Mouse (Mus musculus) small intestine, adult 2 months (tissue): ENCODE data around the gene Erv3. TPM values are rescaled to one million over a fixed set of nuclear protein-coding genes. Genes with fewer than 3 reads are reported as not detected.

Experiments used
- H3K27ac ChIP-seq: fragments of 200-500 bp; 2 replicates; pipeline ENCODE4 v1.5.1; 2012; ENCODE audit warnings: low read depth, low read length, control low read depth, inconsistent platforms; ENCODE audit not compliant: insufficient read depth
- H3K27me3 ChIP-seq: fragments of 200-500 bp; 2 replicates; pipeline ENCODE4 v1.6.1; 2012; ENCODE audit warnings: mild to moderate bottlenecking, moderate library complexity, low read length, inconsistent platforms; ENCODE audit not compliant: control insufficient read depth, insufficient read depth
- H3K36me3 ChIP-seq: fragments of 200-500 bp; 2 replicates; pipeline ENCODE4 v1.6.1; 2012; ENCODE audit warnings: mild to moderate bottlenecking, low read length, control low read depth, inconsistent platforms; ENCODE audit not compliant: control insufficient read depth, insufficient read depth
- H3K4me1 ChIP-seq: fragments of 200-500 bp; 2 replicates; pipeline ENCODE4 v1.6.1; 2012; ENCODE audit warnings: low read length, inconsistent platforms, mixed read lengths; ENCODE audit not compliant: control insufficient read depth, insufficient read depth, insufficient read length
- H3K4me3 ChIP-seq: fragments of 200-500 bp; 2 replicates; pipeline ENCODE4 v1.5.1; 2012; ENCODE audit warnings: low read depth, mild to moderate bottlenecking, control low read depth, inconsistent platforms, low read length, moderate library complexity
- CTCF ChIP-seq: fragments of 200-500 bp; IDR thresholded peaks from 2 replicates; pipeline ENCODE4 v1.5.1; 2012; ENCODE audit warnings: low read depth, mild to moderate bottlenecking, control low read depth, inconsistent platforms, low read length, moderate library complexity, mixed read lengths; ENCODE audit not compliant: insufficient replicate concordance, insufficient read length; ENCODE audit errors: extremely low read depth
- POLR2A ChIP-seq: fragments of 200-500 bp; IDR thresholded peaks from 2 replicates; pipeline ENCODE4 v1.6.1; 2012; ENCODE audit warnings: low read depth, mild to moderate bottlenecking, control low read depth, inconsistent platforms, low read length, moderate library complexity
- WGBS: fragments of 180-500 bp; shearing (Covaris S2); methylation state at CpG from one replicate; pipeline ENCODE4 v1.1.7; 2018; 5-methylcytosine and 5-hydroxymethylcytosine counted together
- polyA plus RNA-seq: library from polyadenylated mRNA; depleted of rRNA; stranded (reverse); fragments of >200 nt; gene quantifications from 2 replicates; pipeline ENCODE4 v1.2.3, GENCODE M21; 2012; rRNA removed

Gene Erv3
- polyA plus RNA-seq, result not detected in 2 replicates

DNA sequence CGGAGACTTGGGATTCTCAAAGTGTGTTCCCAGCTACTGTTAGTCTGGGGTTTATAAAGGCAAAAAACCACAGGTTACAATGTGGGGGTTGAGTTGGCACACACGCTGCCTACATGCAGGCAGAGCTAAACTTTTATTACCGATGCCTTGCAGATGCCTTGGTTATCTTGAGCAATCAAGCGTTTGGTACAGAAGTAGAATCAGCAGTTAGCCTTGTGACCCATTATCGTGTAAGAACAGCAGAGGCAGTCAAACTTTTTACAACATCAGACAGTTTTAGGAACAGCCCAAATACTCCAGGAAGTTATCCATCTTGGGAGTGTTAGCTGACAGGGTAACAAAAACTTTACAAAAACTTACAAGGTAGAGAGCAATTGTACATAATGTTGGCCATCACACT lies at the start of gene Erv3:
Gene Erv3 (minus strand): TSS at position 27 of the 400 bp plus-strand sequence.
- WGBS, result 71% methylated on average over 5 of the region's 5 CpGs
- Histone ChIP-seq H3K27ac (no peak within 1 kb of the TSS), H3K27me3 (no peaks in the 10 kb centered on the region), H3K4me3 (no peak within 1 kb of the TSS), H3K4me1 (no peaks in the 10 kb centered on the region), H3K36me3 (no peaks in the 10 kb centered on the region)
- TF ChIP-seq POLR2A (no peak), CTCF (no peak)

DNA sequence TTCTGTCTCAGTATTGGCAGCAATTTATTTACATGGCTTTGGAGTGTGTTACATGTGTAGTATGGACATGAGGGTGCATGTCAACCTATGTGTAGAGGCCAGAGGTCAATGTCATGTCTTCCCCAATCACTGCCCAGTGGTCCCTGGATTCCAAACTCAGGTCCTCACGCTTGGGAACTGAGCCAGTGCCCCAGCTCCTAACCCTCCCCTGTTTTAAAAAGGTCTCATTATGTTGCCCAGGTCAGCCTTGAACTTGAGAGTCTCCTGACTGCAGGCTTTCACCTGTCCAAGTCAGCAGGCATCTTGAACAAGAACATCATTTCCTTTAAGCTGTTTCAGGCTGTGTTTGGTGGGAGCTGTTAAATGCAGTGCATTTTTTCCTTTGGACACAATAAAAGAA lies 49.4 kb upstream of the Erv3 start:
- WGBS, result 76% methylated on average over 1 of the region's 1 CpGs
- Histone ChIP-seq H3K27ac (no peak overlapping the region), H3K27me3 (no peaks in the 10 kb centered on the region)

DNA sequence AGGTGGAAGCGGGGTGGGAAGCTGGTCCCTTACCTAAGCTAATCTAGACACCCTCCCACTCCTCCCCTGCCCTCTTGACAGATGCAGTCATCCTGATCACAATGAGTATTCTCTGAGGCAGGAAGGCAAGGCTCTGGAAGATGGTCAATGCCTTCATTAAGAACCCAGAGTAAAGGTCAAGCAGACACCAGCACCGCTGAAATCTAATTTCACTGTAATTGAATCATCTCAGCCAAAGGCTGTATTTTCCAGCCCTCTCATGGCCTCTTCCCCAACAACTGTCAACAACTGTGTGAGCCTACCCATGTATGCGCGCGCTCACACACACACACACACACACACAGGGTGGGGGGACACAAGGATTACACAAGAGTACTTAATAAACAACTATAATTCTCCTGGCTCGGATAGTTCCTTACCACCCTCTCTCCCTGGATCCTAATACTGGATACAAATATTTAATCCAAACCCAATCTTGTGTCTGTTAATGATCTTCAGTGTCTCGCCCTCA lies 48.9 kb upstream of the Erv3 start:
- H3K4me3 ChIP-seq, result no peak overlapping the region
- no peak overlapping the region for H3K27ac ChIP-seq
- H3K27me3 ChIP-seq, result no peaks in the 10 kb centered on the region
- no peak for TF ChIP-seq POLR2A
- 74% methylated on average over 7 of the region's 7 CpGs for WGBS
- no peaks in the 10 kb centered on the region for H3K36me3 ChIP-seq
- H3K4me1 ChIP-seq, result peaks cover 3% of the 10 kb centered on the region; the same call in 1 of the 2 replicates

More for the DNA sequence above, 49.4 kb upstream of the Erv3 start:
- H3K4me3 ChIP-seq, result no peak overlapping the region
- H3K4me1 ChIP-seq, result peaks cover 3% of the 10 kb centered on the region; the same call in 1 of the 2 replicates
- TF ChIP-seq POLR2A, result no peak
- TF ChIP-seq CTCF, result no peak
- H3K36me3 ChIP-seq, result no peaks in the 10 kb centered on the region

DNA sequence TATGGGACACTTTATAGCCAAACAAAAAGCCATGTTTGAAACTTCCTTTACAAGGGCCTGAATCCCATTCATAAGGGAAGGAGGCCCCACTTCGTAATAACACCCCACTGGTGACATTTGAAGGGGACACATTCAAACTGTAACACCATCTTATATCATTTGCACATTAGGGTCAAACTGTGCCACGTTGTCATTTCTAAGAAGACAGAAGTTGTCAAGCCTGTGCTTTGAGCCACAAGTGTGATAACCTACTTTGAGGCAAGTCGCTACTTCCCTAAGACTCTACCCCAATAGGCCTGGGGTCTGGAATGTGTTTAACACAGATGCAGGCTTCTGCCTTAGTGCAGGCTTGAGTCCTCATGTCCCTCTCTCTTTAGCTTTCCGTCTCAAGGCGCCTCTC lies 47.8 kb upstream of the Erv3 start:
- WGBS, result 88% methylated on average over 5 of the region's 5 CpGs
- no peaks in the 10 kb centered on the region for H3K36me3 ChIP-seq
- no peaks in the 10 kb centered on the region for H3K27me3 ChIP-seq
- TF ChIP-seq CTCF (no peak), POLR2A (no peak)
- H3K27ac ChIP-seq, result no peak overlapping the region
- no peak overlapping the region for H3K4me3 ChIP-seq
- H3K4me1 ChIP-seq, result peaks cover 3% of the 10 kb centered on the region

DNA sequence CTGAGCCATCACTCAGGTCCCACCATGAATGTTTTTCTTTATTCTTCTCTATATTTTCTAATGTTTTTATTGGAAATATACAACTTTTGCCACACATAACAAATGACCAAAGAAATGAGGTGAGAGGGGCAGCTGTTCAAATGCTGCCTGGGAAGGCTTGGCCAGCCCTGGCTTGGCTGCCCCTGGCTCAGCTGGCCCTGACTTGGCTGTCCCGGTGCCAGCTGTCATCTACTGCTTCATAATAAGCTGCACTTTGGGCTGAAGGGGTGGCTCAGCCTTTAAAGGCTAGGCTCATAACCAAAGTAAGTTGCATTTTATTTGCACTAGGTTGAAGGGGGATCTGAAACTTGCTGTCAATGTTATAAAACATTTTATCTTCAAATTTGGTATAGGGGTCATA lies 47.3 kb upstream of the Erv3 start:
- Histone ChIP-seq H3K27me3 (no peaks in the 10 kb centered on the region), H3K27ac (no peak overlapping the region), H3K4me3 (no peak overlapping the region), H3K4me1 (peaks cover 3% of the 10 kb centered on the region), H3K36me3 (no peaks in the 10 kb centered on the region)
- TF ChIP-seq POLR2A (no peak), CTCF (no peak)
- WGBS, result 47% methylated on average over 1 of the region's 1 CpGs

DNA sequence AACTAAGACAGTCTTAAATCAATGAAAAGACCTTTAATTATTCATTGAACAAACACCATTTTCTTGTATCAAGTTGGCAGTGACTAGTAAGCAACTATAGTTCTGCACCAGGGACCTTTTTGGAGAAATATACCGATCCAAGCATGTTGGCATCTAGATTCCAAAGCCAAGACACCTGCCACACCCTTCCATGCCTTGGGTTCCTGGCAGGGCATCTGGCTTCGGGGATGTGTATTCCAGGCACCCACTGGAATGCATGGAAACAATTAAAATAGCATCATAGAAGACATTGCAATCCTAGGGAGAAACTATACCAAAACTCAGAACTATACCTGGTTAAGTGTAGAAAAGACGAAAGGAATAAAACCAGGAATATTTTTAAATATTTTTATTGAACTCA lies 46.7 kb upstream of the Erv3 start:
- WGBS, result 88% methylated on average over 3 of the region's 3 CpGs
- Histone ChIP-seq H3K4me3 (no peak overlapping the region), H3K27ac (no peak overlapping the region), H3K36me3 (no peaks in the 10 kb centered on the region), H3K4me1 (peaks cover 3% of the 10 kb centered on the region), H3K27me3 (no peaks in the 10 kb centered on the region)
- no peak for TF ChIP-seq POLR2A

DNA sequence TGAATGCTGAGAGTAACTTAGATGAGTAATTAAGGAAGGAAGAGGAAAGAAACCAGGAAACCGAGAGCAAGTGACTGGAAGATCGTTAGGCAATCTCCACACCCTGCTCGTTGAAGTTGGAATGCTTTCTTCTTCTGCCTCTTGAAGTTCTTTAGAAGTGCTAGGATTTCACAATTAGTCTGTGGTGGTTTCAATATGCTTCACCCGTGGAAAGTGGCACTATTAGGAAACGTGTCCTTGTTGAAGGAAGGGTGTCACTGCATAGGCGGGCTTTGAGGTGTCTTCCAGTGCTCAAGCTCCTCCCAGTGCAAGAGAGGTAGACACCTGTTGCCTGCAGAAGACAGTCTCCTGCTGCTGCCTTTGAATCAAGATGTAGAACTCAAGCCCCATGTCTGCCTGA lies 46.2 kb upstream of the Erv3 start:
- no peak for TF ChIP-seq POLR2A
- TF ChIP-seq CTCF, result no peak
- WGBS, result 44% methylated on average over 6 of the region's 6 CpGs
- no peak overlapping the region for H3K4me3 ChIP-seq
- H3K4me1 ChIP-seq, result peaks cover 3% of the 10 kb centered on the region
- H3K36me3 ChIP-seq, result no peaks in the 10 kb centered on the region
- H3K27ac ChIP-seq, result no peak overlapping the region
- no peaks in the 10 kb centered on the region for H3K27me3 ChIP-seq

DNA sequence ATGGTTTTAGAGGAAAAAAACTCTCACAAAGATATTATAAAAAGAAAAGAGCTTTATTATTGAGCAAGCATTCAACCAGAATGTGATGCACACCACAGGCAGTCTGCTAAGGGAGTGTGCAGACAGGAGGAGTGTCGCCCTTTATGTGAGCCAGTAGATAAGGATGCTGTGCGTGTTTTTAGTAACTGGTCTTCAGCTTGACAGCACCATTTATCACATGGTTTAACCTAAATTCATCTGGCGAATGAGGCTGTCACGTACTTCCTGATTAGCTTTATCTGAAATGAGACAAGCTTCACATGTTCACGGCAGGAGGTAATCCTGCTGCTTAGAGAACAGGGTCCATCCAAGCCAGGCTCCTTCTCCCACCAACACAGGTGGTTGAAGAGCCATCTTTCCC lies 45.5 kb upstream of the Erv3 start:
- TF ChIP-seq CTCF (no peak), POLR2A (no peak)
- no peak overlapping the region for H3K4me3 ChIP-seq
- no peaks in the 10 kb centered on the region for H3K27me3 ChIP-seq
- H3K27ac ChIP-seq, result no peak overlapping the region
- H3K4me1 ChIP-seq, result peaks cover 3% of the 10 kb centered on the region
- H3K36me3 ChIP-seq, result no peaks in the 10 kb centered on the region
- WGBS, result 36% methylated on average over 5 of the region's 5 CpGs
